Mouse (Mus musculus): ENCODE data around the gene Dnah17. TPM values are rescaled to one million over a fixed set of nuclear protein-coding genes. Genes with fewer than 3 reads are reported as not detected.

The Dnah17 gene
- polyA plus RNA-seq, 1 experiment from 2014 or later, result 0.20 TPM

DNA sequence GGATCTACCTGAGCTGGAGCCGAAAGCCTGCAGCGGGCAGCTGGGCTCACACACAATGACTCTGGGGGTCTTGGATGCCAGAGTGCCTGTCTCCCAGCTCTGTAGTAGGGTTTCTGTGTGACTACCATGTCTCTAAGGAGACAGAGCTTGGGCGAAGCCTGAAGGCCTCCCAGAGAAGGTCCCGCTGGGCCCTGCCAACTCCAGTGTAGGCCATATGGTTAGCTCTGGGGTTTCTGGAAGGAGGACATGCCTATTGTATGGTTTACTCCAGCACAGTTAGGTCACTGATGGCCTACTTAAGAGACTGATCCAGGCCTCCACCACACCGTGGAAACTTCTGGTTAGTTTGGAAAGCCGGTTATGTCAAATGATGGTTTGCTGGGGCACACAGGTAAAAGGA is 7.9 kb upstream of the Dnah17 start:
- WGBS, result 97% methylated on average over 6 of the region's 6 CpGs
- no peak overlapping the region for H3K27ac ChIP-seq (ENCODE audit: low read length)
- H3K4me3 ChIP-seq (ENCODE audit: low read depth, low read length), result no peak overlapping the region
- no peaks in the 10 kb centered on the region for H3K36me3 ChIP-seq (ENCODE audit: control insufficient read depth, insufficient read depth, low read length)
- no peak overlapping the region for H3K4me2 ChIP-seq (ENCODE audit: low read length)
- no peaks in the 10 kb centered on the region for H3K27me3 ChIP-seq (ENCODE audit: control insufficient read depth, insufficient read depth, low read depth, low read length)
- H3K9ac ChIP-seq (ENCODE audit: low read depth, low read length), result no peak overlapping the region
- H3K9me3 ChIP-seq (replicated peaks; ENCODE audit: control insufficient read depth, low read length, poor library complexity, severe bottlenecking), result no peaks in the 10 kb centered on the region; the same call in 1 of the 2 replicates
- H3K4me1 ChIP-seq (ENCODE audit: control insufficient read depth, insufficient read depth, low read length), result peaks cover 5% of the 10 kb centered on the region; the same call in 1 of the 2 replicates
- no peak for ATAC-seq

- Histone ChIP-seq H3K4me1 (ENCODE audit: control insufficient read depth, insufficient read depth, low read length) (peaks cover 4% of the 10 kb centered on the region; the same call in 1 of the 2 replicates), H3K27me3 (ENCODE audit: control insufficient read depth, insufficient read depth, low read depth, low read length) (no peaks in the 10 kb centered on the region), H3K36me3 (ENCODE audit: control insufficient read depth, insufficient read depth, low read length) (no peaks in the 10 kb centered on the region), H3K9ac (ENCODE audit: low read depth, low read length) (no peak overlapping the region), H3K27ac (ENCODE audit: low read length) (no peak overlapping the region), H3K9me3 (replicated peaks; ENCODE audit: control insufficient read depth, low read length, poor library complexity, severe bottlenecking) (no peaks in the 10 kb centered on the region; the same call in 1 of the 2 replicates), H3K4me2 (ENCODE audit: low read length) (no peak overlapping the region), H3K4me3 (ENCODE audit: low read depth, low read length) (no peak overlapping the region)
- no peak for ATAC-seq
- 38% methylated on average over 5 of the region's 5 CpGs for WGBS
Observed at GRCm38 (mm10) chr11:118136172-118136632, 5.8 kb upstream of the Dnah17 start.

GRCm38 (mm10) chr11:118135271-118135670 is 4.8 kb upstream of the Dnah17 start:
- H3K27me3 ChIP-seq (ENCODE audit: control insufficient read depth, insufficient read depth, low read depth, low read length), result no peaks in the 10 kb centered on the region
- no peak overlapping the region for H3K27ac ChIP-seq (ENCODE audit: low read length)
- ATAC-seq, result no peak
- H3K36me3 ChIP-seq (ENCODE audit: control insufficient read depth, insufficient read depth, low read length), result no peaks in the 10 kb centered on the region
- H3K9ac ChIP-seq (ENCODE audit: low read depth, low read length), result no peak overlapping the region
- no peak overlapping the region for H3K4me3 ChIP-seq (ENCODE audit: low read depth, low read length)
- H3K9me3 ChIP-seq (replicated peaks; ENCODE audit: control insufficient read depth, low read length, poor library complexity, severe bottlenecking), result no peaks in the 10 kb centered on the region; the same call in 1 of the 2 replicates
- no peak overlapping the region for H3K4me2 ChIP-seq (ENCODE audit: low read length)
- H3K4me1 ChIP-seq (ENCODE audit: control insufficient read depth, insufficient read depth, low read length), result peaks cover 4% of the 10 kb centered on the region; the same call in 1 of the 2 replicates
- 78% methylated on average over 6 of the region's 6 CpGs for WGBS

- Histone ChIP-seq H3K4me3 (ENCODE audit: low read depth, low read length) (no peak overlapping the region), H3K36me3 (ENCODE audit: control insufficient read depth, insufficient read depth, low read length) (no peaks in the 10 kb centered on the region), H3K4me2 (ENCODE audit: low read length) (no peak overlapping the region), H3K9ac (ENCODE audit: low read depth, low read length) (no peak overlapping the region), H3K9me3 (replicated peaks; ENCODE audit: control insufficient read depth, low read length, poor library complexity, severe bottlenecking) (no peaks in the 10 kb centered on the region; the same call in 1 of the 2 replicates), H3K4me1 (ENCODE audit: control insufficient read depth, insufficient read depth, low read length) (peaks cover 4% of the 10 kb centered on the region; the same call in 1 of the 2 replicates), H3K27ac (ENCODE audit: low read length) (0 out of 2 replicates have a peak overlapping the region, but pooled peaks have one; percentile 26), H3K27me3 (ENCODE audit: control insufficient read depth, insufficient read depth, low read depth, low read length) (no peaks in the 10 kb centered on the region)
- ATAC-seq, result no peak
- 43% methylated on average over 4 of the region's 4 CpGs for WGBS
Observed at GRCm38 (mm10) chr11:118133752-118134169, 3.3 kb upstream of the Dnah17 start.

GRCm38 (mm10) chr11:118133133-118133751 is 2.8 kb upstream of the Dnah17 start:
- Histone ChIP-seq H3K4me3 (ENCODE audit: low read depth, low read length) (no peak overlapping the region), H3K9ac (ENCODE audit: low read depth, low read length) (no peak overlapping the region), H3K27me3 (ENCODE audit: control insufficient read depth, insufficient read depth, low read depth, low read length) (no peaks in the 10 kb centered on the region), H3K36me3 (ENCODE audit: control insufficient read depth, insufficient read depth, low read length) (no peaks in the 10 kb centered on the region), H3K4me1 (ENCODE audit: control insufficient read depth, insufficient read depth, low read length) (peaks cover 4% of the 10 kb centered on the region; the same call in 1 of the 2 replicates), H3K9me3 (replicated peaks; ENCODE audit: control insufficient read depth, low read length, poor library complexity, severe bottlenecking) (no peaks in the 10 kb centered on the region), H3K4me2 (ENCODE audit: low read length) (no peak overlapping the region), H3K27ac (ENCODE audit: low read length) (no peak overlapping the region; the same call in 1 of the 2 replicates)
- ATAC-seq, result 0 out of 2 replicates have a peak, but pooled peaks have one; percentile 32
- WGBS, result 51% methylated on average over 9 of the region's 9 CpGs

DNA sequence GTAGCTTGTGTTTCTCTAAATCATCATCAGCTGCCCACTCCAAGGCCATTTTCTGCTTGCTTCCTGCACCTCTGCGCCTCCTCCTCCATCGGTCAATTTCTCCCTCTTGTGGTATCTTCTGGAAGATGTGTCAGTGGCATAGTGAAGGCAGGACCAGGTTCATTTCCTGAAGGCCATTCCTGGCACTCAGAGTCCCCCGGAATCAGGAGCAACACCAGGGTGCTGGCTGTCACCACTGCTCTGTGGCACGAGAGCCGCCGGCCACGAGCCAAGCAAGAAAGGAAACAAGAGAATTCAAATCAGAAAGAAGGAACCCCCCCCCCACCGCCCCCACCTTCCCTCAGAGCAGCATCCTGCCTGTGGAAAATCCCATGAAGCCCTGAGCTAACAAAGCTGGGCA is 1.7 kb upstream of the Dnah17 start:
- Histone ChIP-seq H3K27ac (ENCODE audit: low read length) (no peak overlapping the region), H3K9ac (ENCODE audit: low read depth, low read length) (no peak overlapping the region), H3K9me3 (replicated peaks; ENCODE audit: control insufficient read depth, low read length, poor library complexity, severe bottlenecking) (no peaks in the 10 kb centered on the region), H3K4me3 (ENCODE audit: low read depth, low read length) (no peak overlapping the region), H3K36me3 (ENCODE audit: control insufficient read depth, insufficient read depth, low read length) (no peaks in the 10 kb centered on the region), H3K4me1 (ENCODE audit: control insufficient read depth, insufficient read depth, low read length) (peaks cover 4% of the 10 kb centered on the region; the same call in 1 of the 2 replicates), H3K4me2 (ENCODE audit: low read length) (no peak overlapping the region), H3K27me3 (ENCODE audit: control insufficient read depth, insufficient read depth, low read depth, low read length) (no peaks in the 10 kb centered on the region)
- no peak for ATAC-seq
- 71% methylated on average over 8 of the region's 8 CpGs for WGBS

DNA sequence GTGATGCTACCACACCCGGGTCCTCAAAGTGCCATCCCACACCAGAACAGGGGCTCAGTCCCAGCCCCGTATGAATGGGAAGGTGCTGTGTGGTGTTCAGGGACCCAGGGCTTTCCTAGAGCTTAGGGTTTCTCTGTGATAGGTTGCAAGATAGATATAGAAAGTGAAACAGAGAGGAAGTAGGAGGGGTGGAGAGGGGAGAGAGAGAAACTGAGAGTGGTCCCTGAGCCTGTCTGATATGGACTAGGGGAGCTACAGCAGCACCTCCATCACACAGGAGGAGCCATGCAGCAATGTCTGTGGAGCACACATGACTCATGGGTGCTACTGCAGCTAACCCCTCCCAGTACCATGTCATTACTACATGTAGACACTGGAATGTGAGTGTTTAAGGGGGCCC is 622 bp downstream of the Dnah17 start:
- no peak overlapping the region for H3K9ac ChIP-seq (ENCODE audit: low read depth, low read length)
- H3K4me1 ChIP-seq (ENCODE audit: control insufficient read depth, insufficient read depth, low read length), result peaks cover 4% of the 10 kb centered on the region; the same call in 1 of the 2 replicates
- H3K4me3 ChIP-seq (ENCODE audit: low read depth, low read length), result no peak overlapping the region
- no peak overlapping the region for H3K4me2 ChIP-seq (ENCODE audit: low read length)
- no peaks in the 10 kb centered on the region for H3K9me3 ChIP-seq (replicated peaks; ENCODE audit: control insufficient read depth, low read length, poor library complexity, severe bottlenecking)
- 92% methylated on average over 2 of the region's 2 CpGs for WGBS
- ATAC-seq, result no peak
- H3K27me3 ChIP-seq (ENCODE audit: control insufficient read depth, insufficient read depth, low read depth, low read length), result no peaks in the 10 kb centered on the region
- H3K27ac ChIP-seq (ENCODE audit: low read length), result no peak overlapping the region
- no peaks in the 10 kb centered on the region for H3K36me3 ChIP-seq (ENCODE audit: control insufficient read depth, insufficient read depth, low read length)

DNA sequence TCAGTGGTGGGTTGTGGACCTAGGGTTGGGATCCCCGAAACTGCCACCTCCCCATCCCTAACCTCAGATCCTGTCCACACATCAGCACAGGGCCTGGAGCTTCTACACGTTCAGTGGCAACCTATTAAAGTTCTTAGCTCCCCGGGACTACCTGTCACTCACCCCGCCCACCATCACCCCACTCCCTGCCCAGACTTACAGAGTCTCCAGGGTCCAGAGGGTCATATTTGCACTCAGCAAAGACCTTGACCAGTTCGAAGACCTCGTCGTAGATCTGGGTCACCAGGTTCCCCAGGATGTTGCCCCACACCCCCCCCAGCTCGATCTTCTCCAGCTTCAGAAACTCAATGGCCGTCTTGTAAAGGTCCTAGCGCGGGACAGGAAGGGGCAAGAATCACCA is 8.8 kb downstream of the Dnah17 start:
- ATAC-seq, result no peak
- no peak overlapping the region for H3K4me2 ChIP-seq (ENCODE audit: low read length)
- H3K9me3 ChIP-seq (replicated peaks; ENCODE audit: control insufficient read depth, low read length, poor library complexity, severe bottlenecking), result no peaks in the 10 kb centered on the region
- no peak overlapping the region for H3K27ac ChIP-seq (ENCODE audit: low read length)
- H3K27me3 ChIP-seq (ENCODE audit: control insufficient read depth, insufficient read depth, low read depth, low read length), result no peaks in the 10 kb centered on the region
- WGBS, result 90% methylated on average over 11 of the region's 11 CpGs
- no peaks in the 10 kb centered on the region for H3K36me3 ChIP-seq (ENCODE audit: control insufficient read depth, insufficient read depth, low read length)
- no peak overlapping the region for H3K4me3 ChIP-seq (ENCODE audit: low read depth, low read length)
- H3K4me1 ChIP-seq (ENCODE audit: control insufficient read depth, insufficient read depth, low read length), result no peaks in the 10 kb centered on the region
- H3K9ac ChIP-seq (ENCODE audit: low read depth, low read length), result no peak overlapping the region

GRCm38 (mm10) chr11:118118777-118119176 is 11.7 kb downstream of the Dnah17 start:
- H3K9ac ChIP-seq (ENCODE audit: low read depth, low read length), result no peak overlapping the region
- H3K4me2 ChIP-seq (ENCODE audit: low read length), result no peak overlapping the region
- H3K9me3 ChIP-seq (replicated peaks; ENCODE audit: control insufficient read depth, low read length, poor library complexity, severe bottlenecking), result no peaks in the 10 kb centered on the region
- no peaks in the 10 kb centered on the region for H3K27me3 ChIP-seq (ENCODE audit: control insufficient read depth, insufficient read depth, low read depth, low read length)
- no peak overlapping the region for H3K4me3 ChIP-seq (ENCODE audit: low read depth, low read length)
- ATAC-seq, result no peak
- 91% methylated on average over 8 of the region's 8 CpGs for WGBS
- no peak overlapping the region for H3K27ac ChIP-seq (ENCODE audit: low read length)
- no peaks in the 10 kb centered on the region for H3K4me1 ChIP-seq (ENCODE audit: control insufficient read depth, insufficient read depth, low read length)
- no peaks in the 10 kb centered on the region for H3K36me3 ChIP-seq (ENCODE audit: control insufficient read depth, insufficient read depth, low read length)
